Mouse (Mus musculus): ENCODE data around the gene Olfr71.

Olfr71 gene

GRCm38 (mm10) chr4:43709869-43710268 is at the start of gene Olfr71:
TSS of gene Olfr71 (minus strand) at chr4:43710255.
- no peak for DNase-seq

GRCm38 (mm10) chr4:43757213-43757612 is 47.2 kb upstream of the Olfr71 start:
- no peak for DNase-seq

GRCm38 (mm10) chr4:43745187-43745586 is 35.1 kb upstream of the Olfr71 start:
- peak; percentile 36 to 47 for DNase-seq

GRCm38 (mm10) chr4:43743099-43743498 is 33.0 kb upstream of the Olfr71 start:
- DNase-seq, result no peak

GRCm38 (mm10) chr4:43742637-43743036 is 32.6 kb upstream of the Olfr71 start:
- DNase-seq, result no peak

- DNase-seq, result no peak
These were observed 31.5 kb upstream of the Olfr71 start for GRCm38 (mm10) chr4:43741526-43741925.

- DNase-seq, result no peak
These were observed 29.1 kb upstream of the Olfr71 start for GRCm38 (mm10) chr4:43738989-43739674.

- no peak for DNase-seq
These were observed 27.1 kb upstream of the Olfr71 start for GRCm38 (mm10) chr4:43737144-43737543.

GRCm38 (mm10) chr4:43733186-43733585 is 23.1 kb upstream of the Olfr71 start:
- DNase-seq, result no peak

- no peak for DNase-seq
These were observed 22.1 kb upstream of the Olfr71 start for GRCm38 (mm10) chr4:43732171-43732570.

GRCm38 (mm10) chr4:43730750-43731297 is 20.8 kb upstream of the Olfr71 start:
- no peak for DNase-seq

- DNase-seq, result no peak
These were observed 19.9 kb upstream of the Olfr71 start, which contains the start of gene Spaar for GRCm38 (mm10) chr4:43729794-43730550. TSS of gene Spaar (plus strand) at chr4:43730034.

- no peak for DNase-seq
These were observed 19.1 kb upstream of the Olfr71 start for GRCm38 (mm10) chr4:43729126-43729525.

- DNase-seq, result no peak
These were observed 18.5 kb upstream of the Olfr71 start for GRCm38 (mm10) chr4:43728576-43728954.

- no peak for DNase-seq
These were observed 17.9 kb upstream of the Olfr71 start for GRCm38 (mm10) chr4:43727718-43728575.

- no peak for DNase-seq
These were observed 16.9 kb upstream of the Olfr71 start, which contains the start of gene Hrct1 for GRCm38 (mm10) chr4:43726995-43727394. TSS of gene Hrct1 (plus strand) at chr4:43727188.

GRCm38 (mm10) chr4:43726228-43726993 is 16.4 kb upstream of the Olfr71 start:
- no peak for DNase-seq

GRCm38 (mm10) chr4:43724764-43725163 is 14.7 kb upstream of the Olfr71 start:
- peak; percentile 69 to 82 for DNase-seq

GRCm38 (mm10) chr4:43722191-43722590 is 12.1 kb upstream of the Olfr71 start:
- DNase-seq, result no peak

- peak; percentile 44 to 50 for DNase-seq
These were observed 10.6 kb upstream of the Olfr71 start for GRCm38 (mm10) chr4:43720491-43721228.

GRCm38 (mm10) chr4:43713652-43714219 is 3.7 kb upstream of the Olfr71 start:
- DNase-seq, result no peak
